Mouse (Mus musculus): ENCODE results near the gene Gm42906.

DNA sequence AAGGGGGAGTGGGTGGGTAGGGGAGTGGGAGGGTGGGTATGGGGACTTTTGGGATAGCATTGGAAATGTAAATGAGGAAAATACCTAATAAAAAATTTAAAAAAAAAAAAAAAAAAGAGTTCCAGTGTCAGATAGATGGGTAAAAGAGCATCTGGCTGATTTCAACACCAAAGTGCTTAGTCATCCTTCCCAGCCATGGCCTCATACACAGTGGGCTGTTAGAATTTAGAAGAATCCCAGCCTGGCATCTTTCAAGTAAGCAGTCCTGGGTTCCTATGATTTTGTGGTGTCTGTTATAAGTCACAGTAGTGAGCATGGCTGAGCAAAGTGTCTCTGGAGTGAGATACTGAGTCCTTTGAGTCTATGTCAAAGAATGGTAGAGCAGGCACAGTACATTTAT, 7.1 kb upstream of the Gm42906 start:
- TF ChIP-seq CTCF (IDR thresholded peaks at IDR 0.05) (no peak), EP300 (IDR thresholded peaks at IDR 0.05) (no peak)

Data from lung, postnatal 0 days (tissue).